Mouse (Mus musculus): Measurements from ENCODE around the gene Mfsd4a.
A peak's percentile ranks its signal among the peaks of the same experiment; 100 is the strongest.

Gene Mfsd4a

GRCm38 (mm10) chr1:132014800-132015199 is 53.1 kb downstream of the Mfsd4a start:
- DNase-seq, result no peak

GRCm38 (mm10) chr1:132012861-132013260 is 55.0 kb downstream of the Mfsd4a start:
- DNase-seq, result no peak

- DNase-seq, result no peak
Measured at GRCm38 (mm10) chr1:132011785-132012184, 56.1 kb downstream of the Mfsd4a start.

GRCm38 (mm10) chr1:132010632-132011501 is 57.0 kb downstream of the Mfsd4a start:
- DNase-seq, result no peak

GRCm38 (mm10) chr1:132008881-132009644 is 58.8 kb downstream of the Mfsd4a start:
- DNase-seq, result no peak

GRCm38 (mm10) chr1:132007828-132008827 is 59.7 kb downstream of the Mfsd4a start:
- DNase-seq, result peak; percentile 75

- DNase-seq, result peak; percentile 81
Measured at GRCm38 (mm10) chr1:132007282-132007815, 60.5 kb downstream of the Mfsd4a start, which contains the start of gene Elk4. Elk4 (plus strand) TSS chr1:132007607.

- no peak for DNase-seq
Measured at GRCm38 (mm10) chr1:132006721-132007120, 61.1 kb downstream of the Mfsd4a start.

- no peak for DNase-seq
Measured at GRCm38 (mm10) chr1:132006046-132006445, 61.8 kb downstream of the Mfsd4a start.

GRCm38 (mm10) chr1:132005466-132005865 is 62.4 kb downstream of the Mfsd4a start:
- DNase-seq, result no peak

GRCm38 (mm10) chr1:132004574-132005180 is 63.2 kb downstream of the Mfsd4a start:
- DNase-seq, result no peak

- no peak for DNase-seq
Measured at GRCm38 (mm10) chr1:132003817-132004216, 64.0 kb downstream of the Mfsd4a start.

- DNase-seq, result no peak
Measured at GRCm38 (mm10) chr1:132003111-132003510, 64.8 kb downstream of the Mfsd4a start.

- DNase-seq, result no peak
Measured at GRCm38 (mm10) chr1:132001880-132002330, 66.0 kb downstream of the Mfsd4a start.

GRCm38 (mm10) chr1:132000506-132000905 is 67.4 kb downstream of the Mfsd4a start:
- DNase-seq, result no peak

GRCm38 (mm10) chr1:131995062-131995461 is 72.8 kb downstream of the Mfsd4a start:
- peak; percentile 48 for DNase-seq

- no peak for DNase-seq
Measured at GRCm38 (mm10) chr1:131993169-131994040, 74.5 kb downstream of the Mfsd4a start.

- DNase-seq, result peak; percentile 38
Measured at GRCm38 (mm10) chr1:131992561-131993001, 75.3 kb downstream of the Mfsd4a start.

- no peak for DNase-seq
Measured at GRCm38 (mm10) chr1:131990083-131990760, 77.6 kb downstream of the Mfsd4a start.

- no peak for DNase-seq
Measured at GRCm38 (mm10) chr1:131989476-131989875, 78.4 kb downstream of the Mfsd4a start.

Data from cerebellum, adult 8-10 months (tissue).